Mouse (Mus musculus): ENCODE data around the gene Snrpd2.

DNA sequence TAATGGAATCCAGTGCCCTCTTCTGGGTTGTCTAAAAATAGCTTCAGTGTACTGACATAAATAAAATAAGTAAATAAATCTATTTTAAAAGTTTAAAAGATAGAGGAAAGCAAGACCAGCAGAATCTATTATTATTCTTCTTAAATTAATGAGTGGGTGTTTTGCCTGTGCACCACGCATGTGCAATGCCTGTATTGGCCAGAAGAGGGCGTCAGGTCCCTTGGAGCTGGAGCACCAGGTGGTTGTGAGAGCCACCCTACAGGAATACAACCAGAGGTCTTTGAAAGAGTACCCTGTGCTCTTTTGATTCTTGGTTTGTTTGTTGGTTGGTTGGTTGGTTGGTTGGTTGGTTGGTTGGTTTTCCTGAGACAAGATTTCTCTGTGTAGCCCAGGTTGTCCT, 48.5 kb downstream of the Snrpd2 start:
- peak; percentile 41 for TF ChIP-seq CTCF (IDR thresholded peaks at IDR 0.05; ENCODE audit: low read depth)
- TF ChIP-seq EP300 (IDR thresholded peaks at IDR 0.05; ENCODE audit: low read depth): no peak
